Mouse (Mus musculus) myocyte (in vitro differentiated cells): ENCODE measurements around the gene Wdr63. TPM values are rescaled to one million over a fixed set of nuclear protein-coding genes. Genes with fewer than 3 reads are reported as not detected.

ENCODE experiments used
- H3K27me3 ChIP-seq: one replicate; pipeline ENCODE4 v1.6.1; 2011; ENCODE audit not compliant: control insufficient read depth, insufficient read depth, insufficient read length
- H3K36me3 ChIP-seq: one replicate; pipeline ENCODE4 v1.6.1; 2011; ENCODE audit not compliant: control insufficient read depth, insufficient read depth
- H3K4me2 ChIP-seq: one replicate; pipeline ENCODE4 v1.6.1; 2011; ENCODE audit warnings: low read depth, control low read depth
- H3K4me3 ChIP-seq: one replicate; pipeline ENCODE4 v1.5.1; 2011; ENCODE audit warnings: mild to moderate bottlenecking, control low read depth, moderate library complexity
- H3K79me2 ChIP-seq: one replicate; pipeline ENCODE4 v1.6.1; 2011; ENCODE audit not compliant: control insufficient read depth, insufficient read depth
- H3ac ChIP-seq: one replicate; pipeline ENCODE4 v1.6.1; 2011; ENCODE audit not compliant: control insufficient read depth, insufficient read length
- CEBPB ChIP-seq: IDR thresholded peaks from 2 replicates; pipeline ENCODE4 v1.6.1; 2011; ENCODE audit warnings: mild to moderate bottlenecking, moderate library complexity; ENCODE audit not compliant: poor library complexity, insufficient read depth, severe bottlenecking
- E2F4 ChIP-seq: IDR thresholded peaks from one replicate; pipeline ENCODE4 v1.6.1; 2011; ENCODE audit warnings: mild to moderate bottlenecking, control low read depth, moderate library complexity; ENCODE audit not compliant: insufficient read depth
- MAX ChIP-seq: IDR thresholded peaks from one replicate; pipeline ENCODE4 v1.6.1; 2011; ENCODE audit warnings: low read depth, mild to moderate bottlenecking, control low read depth
- MYOD1 ChIP-seq, 3 experiments: IDR thresholded peaks; one replicate each; pipeline ENCODE4 v1.6.1; 2011; ENCODE audit warnings: control low read depth in 2 of 3, low read depth in 2 of 3, mild to moderate bottlenecking in 2 of 3, moderate library complexity in 1 of 3; ENCODE audit not compliant: insufficient read length in 2 of 3, control insufficient read depth in 1 of 3
- MYOG ChIP-seq, 3 experiments: IDR thresholded peaks; one replicate each; pipeline ENCODE4 v1.6.1; 2011; ENCODE audit warnings: control low read depth in 2 of 3, low read depth in 2 of 3, mild to moderate bottlenecking in 2 of 3; ENCODE audit not compliant: insufficient read length in 2 of 3, control insufficient read depth in 1 of 3, insufficient read depth in 1 of 3
- POLR2A ChIP-seq: IDR thresholded peaks from one replicate; pipeline ENCODE4 v1.6.1; 2011; ENCODE audit warnings: low read depth, mild to moderate bottlenecking, control low read depth, moderate library complexity; ENCODE audit not compliant: insufficient read length
- POLR2AphosphoS2 ChIP-seq: IDR thresholded peaks from one replicate; pipeline ENCODE4 v1.6.1; 2011; ENCODE audit warnings: low read depth, control low read depth; ENCODE audit not compliant: insufficient read length
- REST ChIP-seq: IDR thresholded peaks from one replicate; pipeline ENCODE4 v1.6.1; 2011; ENCODE audit warnings: mild to moderate bottlenecking, control low read depth, moderate library complexity; ENCODE audit not compliant: insufficient read depth, insufficient read length
- SRF ChIP-seq: IDR thresholded peaks from one replicate; pipeline ENCODE4 v1.6.1; 2011; ENCODE audit warnings: low read depth; ENCODE audit not compliant: control insufficient read depth, insufficient read length
- TCF12 ChIP-seq: IDR thresholded peaks from one replicate; pipeline ENCODE4 v1.6.1; 2011; ENCODE audit warnings: mild to moderate bottlenecking, control low read depth; ENCODE audit not compliant: poor library complexity, insufficient read depth, severe bottlenecking
- TCF3 ChIP-seq: IDR thresholded peaks from one replicate; pipeline ENCODE4 v1.6.1; 2011; ENCODE audit warnings: low read depth, control low read depth; ENCODE audit not compliant: insufficient read length
- USF1 ChIP-seq: IDR thresholded peaks from one replicate; pipeline ENCODE4 v1.6.1; 2011; ENCODE audit warnings: low read depth, mild to moderate bottlenecking, control low read depth, moderate library complexity
- polyA plus RNA-seq: library from polyadenylated mRNA; unstranded; fragments of >200 nt; fragmentation: generic; extraction: Trizol; gene quantifications from one replicate; pipeline ENCODE4 v1.2.1, GENCODE M21; 2012; ENCODE audit warnings: missing spikeins

Gene Wdr63
- polyA plus RNA-seq, 1 experiment, result 0.10 TPM

DNA sequence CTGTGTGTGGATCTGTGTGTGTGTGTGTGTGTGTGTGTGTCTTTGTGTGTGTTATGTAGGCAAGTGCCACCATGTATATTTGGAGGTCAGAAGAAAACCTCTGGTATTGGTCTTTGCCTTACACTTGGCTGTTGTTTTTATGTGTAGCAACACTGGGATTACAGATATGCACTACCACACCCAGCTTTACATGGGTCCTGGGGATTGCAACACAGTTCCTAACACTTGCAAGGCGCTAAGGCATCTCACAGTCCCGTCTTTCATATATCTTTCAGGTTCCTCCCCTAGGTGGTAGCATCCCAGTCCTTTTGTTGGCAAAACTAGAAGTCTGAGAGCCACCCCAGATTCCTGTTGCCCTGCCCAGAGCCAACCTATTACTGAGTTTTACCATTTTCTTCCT is 1.0 kb upstream of the Wdr63 start:
- Histone ChIP-seq H3K4me2 (no peak overlapping the region), H3ac (no peak overlapping the region), H3K27me3 (no peaks in the 10 kb centered on the region), H3K4me3 (no peak overlapping the region), H3K36me3 (no peaks in the 10 kb centered on the region), H3K79me2 (no peaks in the 10 kb centered on the region)
- no peak for TF ChIP-seq REST
- TF ChIP-seq MAX, result no peak
- TF ChIP-seq MYOD1 (IDR thresholded peaks at IDR 0.05; ENCODE audit: control insufficient read depth in 1 of 3, insufficient read length in 2 of 3, low read depth in 2 of 3), result no peak
- TF ChIP-seq POLR2A, result no peak
- TF ChIP-seq MYOG (IDR thresholded peaks at IDR 0.05; ENCODE audit: control insufficient read depth in 1 of 3, insufficient read depth in 1 of 3, insufficient read length in 2 of 3, low read depth in 2 of 3), result no peak
- no peak for TF ChIP-seq TCF3
- TF ChIP-seq SRF, result no peak
- TF ChIP-seq TCF12, result no peak
- no peak for TF ChIP-seq POLR2AphosphoS2
- TF ChIP-seq USF1, result no peak
- TF ChIP-seq E2F4, result no peak
- TF ChIP-seq CEBPB, result no peak

DNA sequence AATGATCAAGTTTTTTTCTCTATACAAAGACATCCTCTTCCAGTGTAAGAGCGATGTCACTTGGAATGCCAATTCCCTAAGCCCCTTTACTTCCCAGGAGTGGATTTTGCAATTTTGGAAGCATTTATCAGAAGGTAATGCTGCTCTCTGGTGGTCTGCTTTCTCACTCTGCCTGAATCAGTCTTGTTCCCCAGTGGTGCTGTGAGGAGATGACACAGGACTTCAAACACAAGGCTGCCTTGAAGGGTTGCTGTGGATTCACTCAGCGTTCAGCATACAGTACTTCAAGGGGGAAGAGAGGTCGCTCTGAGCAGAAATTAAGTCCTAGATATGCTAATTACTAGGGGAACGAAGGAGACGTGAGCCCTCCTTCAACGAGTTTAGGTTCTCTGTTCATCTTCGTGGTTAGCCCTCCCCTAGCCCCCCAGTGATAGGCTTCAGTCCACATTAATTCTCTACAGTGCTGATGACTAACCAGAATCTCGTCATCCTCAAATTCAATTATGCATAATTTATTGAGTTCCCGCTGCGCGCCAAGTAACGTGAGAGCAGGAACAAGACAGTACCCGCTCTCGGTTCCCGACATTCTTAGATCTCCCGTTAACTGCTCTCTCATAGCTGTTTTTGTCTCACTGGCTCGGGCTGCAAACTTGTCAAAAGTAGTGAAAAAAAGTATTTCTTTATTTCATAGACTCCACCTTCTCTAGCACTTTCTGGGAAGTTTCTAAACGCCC is 647 bp downstream of the Wdr63 start:
- Histone ChIP-seq H3K36me3 (no peaks in the 10 kb centered on the region), H3K4me2 (peak overlapping the region; percentile 93), H3K4me3 (peak overlapping the region; percentile 16), H3K27me3 (no peaks in the 10 kb centered on the region), H3K79me2 (no peaks in the 10 kb centered on the region), H3ac (no peak overlapping the region)
- TF ChIP-seq REST (no peak), MYOD1 (IDR thresholded peaks at IDR 0.05; ENCODE audit: control insufficient read depth in 1 of 3, insufficient read length in 2 of 3, low read depth in 2 of 3) (no peak), CEBPB (no peak), MYOG (IDR thresholded peaks at IDR 0.05; ENCODE audit: control insufficient read depth in 1 of 3, insufficient read depth in 1 of 3, insufficient read length in 2 of 3, low read depth in 2 of 3) (no peak), MAX (no peak), SRF (no peak), POLR2A (no peak), POLR2AphosphoS2 (no peak), TCF12 (no peak), USF1 (no peak), TCF3 (no peak), E2F4 (no peak)

DNA sequence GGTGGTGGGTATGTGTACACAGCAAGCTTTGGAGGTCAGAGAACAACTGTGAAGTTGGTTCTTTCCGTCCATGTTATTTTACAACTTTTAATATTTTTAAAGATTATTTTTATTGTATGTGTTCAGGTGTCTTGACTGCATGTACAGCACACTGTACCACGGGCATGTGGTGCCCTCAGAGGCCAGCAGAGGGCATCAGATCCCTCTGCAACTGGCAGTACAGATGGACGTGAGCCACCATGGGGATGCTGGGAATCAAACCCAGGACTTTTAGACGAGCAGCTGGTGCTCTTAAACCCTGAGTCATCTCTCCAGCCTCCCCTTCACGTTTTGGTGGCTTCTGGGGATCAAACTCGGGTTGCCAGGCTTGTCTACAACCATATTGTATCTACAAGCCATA is 5.9 kb downstream of the Wdr63 start:
- Histone ChIP-seq H3K4me3 (no peak overlapping the region), H3K36me3 (no peaks in the 10 kb centered on the region), H3K4me2 (no peak overlapping the region), H3ac (no peak overlapping the region), H3K27me3 (peaks cover 4% of the 10 kb centered on the region), H3K79me2 (no peaks in the 10 kb centered on the region)
- TF ChIP-seq REST, result no peak

DNA sequence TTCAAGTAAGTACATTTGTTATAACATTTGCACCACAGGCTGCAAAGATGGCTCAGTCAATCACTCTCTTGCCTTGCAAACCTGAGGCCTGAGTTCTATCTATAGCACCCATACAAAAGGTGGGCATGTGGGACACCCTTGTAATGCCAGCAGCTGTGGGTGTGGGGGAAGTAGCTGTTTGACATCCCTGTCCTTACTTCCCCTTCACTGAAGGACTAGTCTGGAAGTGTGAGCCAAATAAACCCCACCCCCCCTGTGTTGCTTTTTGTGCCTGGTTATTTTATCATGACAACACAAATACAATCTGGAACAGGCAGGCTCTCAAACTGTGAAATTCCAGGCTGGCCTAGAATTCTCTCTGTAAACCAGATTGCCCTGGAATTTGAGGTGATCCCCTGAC is 8.0 kb downstream of the Wdr63 start:
- H3K36me3 ChIP-seq, result no peaks in the 10 kb centered on the region
- no peak overlapping the region for H3K4me2 ChIP-seq
- TF ChIP-seq TCF3 (no peak), SRF (no peak), CEBPB (no peak), TCF12 (no peak), REST (no peak), USF1 (no peak), MYOD1 (IDR thresholded peaks at IDR 0.05; ENCODE audit: control insufficient read depth in 1 of 3, insufficient read length in 2 of 3, low read depth in 2 of 3) (no peak), POLR2AphosphoS2 (no peak), MAX (no peak)
- no peaks in the 10 kb centered on the region for H3K79me2 ChIP-seq
- no peak overlapping the region for H3ac ChIP-seq
- H3K4me3 ChIP-seq, result no peak overlapping the region
- peaks cover 4% of the 10 kb centered on the region for H3K27me3 ChIP-seq

DNA sequence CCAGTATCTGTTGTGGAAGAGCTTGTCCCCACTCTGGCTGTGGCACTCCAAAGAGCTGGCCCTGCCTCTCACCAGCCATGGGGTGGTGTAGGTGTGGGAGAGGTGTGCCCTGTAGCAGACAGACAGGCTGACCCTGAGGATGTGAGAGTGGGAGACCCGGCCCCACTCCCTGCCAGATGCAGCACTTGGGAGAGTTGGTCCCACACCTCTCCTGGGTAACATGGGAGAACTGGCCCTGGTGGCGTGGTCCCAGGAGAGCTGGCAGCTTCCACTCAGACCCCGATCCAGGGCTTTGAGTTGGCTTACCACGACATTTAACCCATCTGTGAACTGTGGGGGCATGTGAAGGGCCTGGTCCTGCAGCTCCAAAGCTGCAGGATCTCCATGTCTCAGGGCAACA is 10.1 kb downstream of the Wdr63 start:
- Histone ChIP-seq H3ac (no peak overlapping the region), H3K27me3 (peaks cover 4% of the 10 kb centered on the region), H3K36me3 (no peaks in the 10 kb centered on the region), H3K4me3 (no peak overlapping the region), H3K4me2 (no peak overlapping the region), H3K79me2 (no peaks in the 10 kb centered on the region)
- TF ChIP-seq MYOG (IDR thresholded peaks at IDR 0.05; ENCODE audit: control insufficient read depth in 1 of 3, insufficient read depth in 1 of 3, insufficient read length in 2 of 3, low read depth in 2 of 3) (no peak), CEBPB (no peak), MYOD1 (IDR thresholded peaks at IDR 0.05; ENCODE audit: control insufficient read depth in 1 of 3, insufficient read length in 2 of 3, low read depth in 2 of 3) (no peak), E2F4 (no peak), POLR2A (no peak), MAX (no peak), REST (no peak), POLR2AphosphoS2 (no peak), USF1 (no peak), SRF (no peak), TCF3 (no peak), TCF12 (no peak)
